Mouse (Mus musculus): ENCODE measurements around the gene Gabarap. TPM values are rescaled to one million over a fixed set of nuclear protein-coding genes. Genes with fewer than 3 reads are reported as not detected.

Gene Gabarap
- polyA plus RNA-seq, 1 experiment from 2014 or later, result 459 TPM

- peak overlapping the region; percentile 88 for H3K27ac ChIP-seq
- H3K4me2 ChIP-seq, result peak overlapping the region; percentile 63
- H3K36me3 ChIP-seq, result peaks cover 12% of the 10 kb centered on the region
- H3K9ac ChIP-seq, result no peak overlapping the region
- no peak for ATAC-seq (ENCODE audit: insufficient read depth, low FRiP score, low read depth)
- H3K27me3 ChIP-seq (replicated peaks), result no peaks in the 10 kb centered on the region
- WGBS, result 19% methylated on average over 12 of the region's 12 CpGs
- H3K9me3 ChIP-seq, result no peaks in the 10 kb centered on the region
- H3K4me1 ChIP-seq, result peaks cover 59% of the 10 kb centered on the region
- H3K4me3 ChIP-seq (replicated peaks), result peak overlapping the region; percentile 32; the same call in 1 of the 2 replicates
Measured at GRCm38 (mm10) chr11:70028401-70029129, 37.6 kb downstream of the Gabarap start.

- peak overlapping the region; percentile 63 for H3K4me2 ChIP-seq
- H3K9ac ChIP-seq, result no peak overlapping the region
- H3K36me3 ChIP-seq, result peaks cover 12% of the 10 kb centered on the region
- no peaks in the 10 kb centered on the region for H3K9me3 ChIP-seq
- under 1% methylated on average over 20 of the region's 20 CpGs for WGBS
- H3K27ac ChIP-seq, result peak overlapping the region; percentile 88
- ATAC-seq (ENCODE audit: insufficient read depth, low FRiP score, low read depth), result peak; percentile 66
- H3K4me3 ChIP-seq (replicated peaks), result peak overlapping the region; percentile 32
- H3K4me1 ChIP-seq, result peaks cover 56% of the 10 kb centered on the region
- no peaks in the 10 kb centered on the region for H3K27me3 ChIP-seq (replicated peaks)
Measured at GRCm38 (mm10) chr11:70029130-70029801, 38.3 kb downstream of the Gabarap start.

GRCm38 (mm10) chr11:70029829-70030550, 39.0 kb downstream of the Gabarap start:
- H3K36me3 ChIP-seq, result peaks cover 12% of the 10 kb centered on the region
- no peaks in the 10 kb centered on the region for H3K27me3 ChIP-seq (replicated peaks)
- WGBS, result 32% methylated on average over 11 of the region's 11 CpGs
- H3K9me3 ChIP-seq, result no peaks in the 10 kb centered on the region
- H3K9ac ChIP-seq, result no peak overlapping the region
- peak overlapping the region; percentile 32; the same call in 1 of the 2 replicates for H3K4me3 ChIP-seq (replicated peaks)
- H3K4me2 ChIP-seq, result peak overlapping the region; percentile 63
- no peak for ATAC-seq (ENCODE audit: insufficient read depth, low FRiP score, low read depth)
- peak overlapping the region; percentile 88 for H3K27ac ChIP-seq
- H3K4me1 ChIP-seq, result peaks cover 55% of the 10 kb centered on the region

GRCm38 (mm10) chr11:70030651-70031320, 39.8 kb downstream of the Gabarap start:
- Histone ChIP-seq H3K4me1 (peaks cover 47% of the 10 kb centered on the region), H3K27ac (no peak overlapping the region), H3K4me3 (replicated peaks) (no peak overlapping the region), H3K27me3 (replicated peaks) (no peaks in the 10 kb centered on the region), H3K9me3 (no peaks in the 10 kb centered on the region), H3K36me3 (peaks cover 12% of the 10 kb centered on the region), H3K4me2 (no peak overlapping the region), H3K9ac (no peak overlapping the region)
- 93% methylated on average over 28 of the region's 28 CpGs for WGBS
- no peak for ATAC-seq (ENCODE audit: insufficient read depth, low FRiP score, low read depth)

GRCm38 (mm10) chr11:70031321-70031670, 40.4 kb downstream of the Gabarap start:
- H3K4me2 ChIP-seq, result no peak overlapping the region
- ATAC-seq (ENCODE audit: insufficient read depth, low FRiP score, low read depth), result no peak
- H3K4me3 ChIP-seq (replicated peaks), result no peak overlapping the region
- no peak overlapping the region for H3K27ac ChIP-seq
- no peaks in the 10 kb centered on the region for H3K27me3 ChIP-seq (replicated peaks)
- peaks cover 42% of the 10 kb centered on the region for H3K4me1 ChIP-seq
- no peaks in the 10 kb centered on the region for H3K9me3 ChIP-seq
- WGBS, result 95% methylated on average over 11 of the region's 11 CpGs
- peaks cover 12% of the 10 kb centered on the region for H3K36me3 ChIP-seq
- no peak overlapping the region for H3K9ac ChIP-seq

GRCm38 (mm10) chr11:70038174-70038573, 47.2 kb downstream of the Gabarap start:
- H3K4me1 ChIP-seq, result no peaks in the 10 kb centered on the region
- H3K36me3 ChIP-seq, result peaks cover 7% of the 10 kb centered on the region; the same call in 1 of the 2 replicates
- no peak overlapping the region for H3K4me2 ChIP-seq
- H3K9me3 ChIP-seq, result no peaks in the 10 kb centered on the region
- no peak overlapping the region for H3K4me3 ChIP-seq (replicated peaks)
- no peak overlapping the region for H3K9ac ChIP-seq
- ATAC-seq (ENCODE audit: insufficient read depth, low FRiP score, low read depth), result no peak
- 68% methylated on average over 7 of the region's 7 CpGs for WGBS
- no peaks in the 10 kb centered on the region for H3K27me3 ChIP-seq (replicated peaks)
- no peak overlapping the region for H3K27ac ChIP-seq

GRCm38 (mm10) chr11:70039631-70040030, 48.7 kb downstream of the Gabarap start:
- Histone ChIP-seq H3K4me1 (no peaks in the 10 kb centered on the region), H3K27me3 (replicated peaks) (no peaks in the 10 kb centered on the region), H3K9ac (no peak overlapping the region), H3K4me3 (replicated peaks) (no peak overlapping the region), H3K4me2 (no peak overlapping the region), H3K9me3 (no peaks in the 10 kb centered on the region), H3K36me3 (peaks cover 7% of the 10 kb centered on the region; the same call in 1 of the 2 replicates), H3K27ac (no peak overlapping the region)
- no peak for ATAC-seq (ENCODE audit: insufficient read depth, low FRiP score, low read depth)
- 89% methylated on average over 10 of the region's 10 CpGs for WGBS

GRCm38 (mm10) chr11:70040184-70040583, 49.2 kb downstream of the Gabarap start:
- no peak for ATAC-seq (ENCODE audit: insufficient read depth, low FRiP score, low read depth)
- 88% methylated on average over 7 of the region's 7 CpGs for WGBS
- peaks cover 7% of the 10 kb centered on the region; the same call in 1 of the 2 replicates for H3K36me3 ChIP-seq

GRCm38 (mm10) chr11:70042309-70043085, 51.6 kb downstream of the Gabarap start:
- H3K27me3 ChIP-seq (replicated peaks), result no peaks in the 10 kb centered on the region
- no peak overlapping the region for H3K27ac ChIP-seq
- H3K4me1 ChIP-seq, result no peaks in the 10 kb centered on the region
- no peak overlapping the region for H3K4me3 ChIP-seq (replicated peaks)
- peaks cover 7% of the 10 kb centered on the region; the same call in 1 of the 2 replicates for H3K36me3 ChIP-seq
- H3K4me2 ChIP-seq, result no peak overlapping the region
- ATAC-seq (ENCODE audit: insufficient read depth, low FRiP score, low read depth), result no peak
- no peak overlapping the region for H3K9ac ChIP-seq
- H3K9me3 ChIP-seq, result no peaks in the 10 kb centered on the region
- 89% methylated on average over 23 of the region's 23 CpGs for WGBS

More at GRCm38 (mm10) chr11:70040184-70040583, 49.2 kb downstream of the Gabarap start:
- no peak overlapping the region for H3K9ac ChIP-seq
- H3K4me1 ChIP-seq, result no peaks in the 10 kb centered on the region
- no peaks in the 10 kb centered on the region for H3K27me3 ChIP-seq (replicated peaks)
- no peak overlapping the region for H3K27ac ChIP-seq
- no peak overlapping the region for H3K4me3 ChIP-seq (replicated peaks)
- no peak overlapping the region for H3K4me2 ChIP-seq
- H3K9me3 ChIP-seq, result no peaks in the 10 kb centered on the region

- Histone ChIP-seq H3K4me2 (no peak overlapping the region), H3K4me3 (replicated peaks) (no peak overlapping the region), H3K4me1 (no peaks in the 10 kb centered on the region), H3K27me3 (replicated peaks) (no peaks in the 10 kb centered on the region), H3K36me3 (peaks cover 7% of the 10 kb centered on the region; the same call in 1 of the 2 replicates), H3K9me3 (no peaks in the 10 kb centered on the region), H3K27ac (no peak overlapping the region), H3K9ac (no peak overlapping the region)
- WGBS, result 91% methylated on average over 7 of the region's 7 CpGs
- no peak for ATAC-seq (ENCODE audit: insufficient read depth, low FRiP score, low read depth)
Measured at GRCm38 (mm10) chr11:70043665-70044064, 52.7 kb downstream of the Gabarap start.

Measured in stomach, embryonic 15.5 days (tissue).